Mouse (Mus musculus) right cerebral cortex, adult 18-20 months (tissue): ENCODE results near the gene Spa17.

Source experiments
- DNase-seq: peaks from one replicate; pipeline ENCODE4 v3.0.0; 2022; ENCODE audit warnings: mixed read lengths

The Spa17 gene

GRCm38 (mm10) chr9:37613182-37613910, at the start of gene Spa17:
Spa17 (minus strand) TSS chr9:37613722.
- peak; percentile 88 for DNase-seq

- DNase-seq, result no peak
Observed at GRCm38 (mm10) chr9:37663210-37663609, 49.7 kb upstream of the Spa17 start.

- DNase-seq, result no peak
Observed at GRCm38 (mm10) chr9:37659413-37659812, 45.9 kb upstream of the Spa17 start.

GRCm38 (mm10) chr9:37656931-37657481, 43.5 kb upstream of the Spa17 start, which contains the start of gene Tbrg1:
Tbrg1 (minus strand) TSS chr9:37657312.
- DNase-seq, result peak; percentile 85

- no peak for DNase-seq
Observed at GRCm38 (mm10) chr9:37656439-37656881, 42.9 kb upstream of the Spa17 start.

- no peak for DNase-seq
Observed at GRCm38 (mm10) chr9:37655961-37656360, 42.4 kb upstream of the Spa17 start.

GRCm38 (mm10) chr9:37653836-37654235, 40.3 kb upstream of the Spa17 start:
- no peak for DNase-seq

- no peak for DNase-seq
Observed at GRCm38 (mm10) chr9:37650639-37651038, 37.1 kb upstream of the Spa17 start.

- DNase-seq, result no peak
Observed at GRCm38 (mm10) chr9:37646246-37646645, 32.7 kb upstream of the Spa17 start.

GRCm38 (mm10) chr9:37638721-37639120, 25.2 kb upstream of the Spa17 start:
- DNase-seq, result no peak

- no peak for DNase-seq
Observed at GRCm38 (mm10) chr9:37636800-37637542, 23.4 kb upstream of the Spa17 start.

GRCm38 (mm10) chr9:37636335-37636734, 22.8 kb upstream of the Spa17 start:
- DNase-seq, result peak; percentile 70

- no peak for DNase-seq
Observed at GRCm38 (mm10) chr9:37634269-37634668, 20.7 kb upstream of the Spa17 start.

GRCm38 (mm10) chr9:37632305-37632704, 18.8 kb upstream of the Spa17 start:
- no peak for DNase-seq

- DNase-seq, result no peak
Observed at GRCm38 (mm10) chr9:37629941-37630340, 16.4 kb upstream of the Spa17 start.

- no peak for DNase-seq
Observed at GRCm38 (mm10) chr9:37628581-37628980, 15.1 kb upstream of the Spa17 start.

- no peak for DNase-seq
Observed at GRCm38 (mm10) chr9:37627263-37627662, 13.7 kb upstream of the Spa17 start.

GRCm38 (mm10) chr9:37626103-37626567, 12.6 kb upstream of the Spa17 start:
- peak; percentile 68 for DNase-seq

- peak; percentile 91 for DNase-seq
Observed at GRCm38 (mm10) chr9:37625641-37626040, 12.1 kb upstream of the Spa17 start.

- no peak for DNase-seq
Observed at GRCm38 (mm10) chr9:37625129-37625528, 11.6 kb upstream of the Spa17 start.

- DNase-seq, result no peak
Observed at GRCm38 (mm10) chr9:37624502-37624901, 11.0 kb upstream of the Spa17 start.

- no peak for DNase-seq
Observed at GRCm38 (mm10) chr9:37623981-37624380, 10.5 kb upstream of the Spa17 start.

GRCm38 (mm10) chr9:37621290-37621689, 7.8 kb upstream of the Spa17 start:
- DNase-seq, result peak; percentile 56

GRCm38 (mm10) chr9:37616770-37617169, 3.2 kb upstream of the Spa17 start:
- DNase-seq, result no peak
